Mouse (Mus musculus): ENCODE measurements at regions not wholly inside any gene's neighbourhood (a gene's known extent, or its start where the extent isn't known, plus 50 kb on each side); places are given as distances from the start of the nearest gene placed in this dataset.

DNA sequence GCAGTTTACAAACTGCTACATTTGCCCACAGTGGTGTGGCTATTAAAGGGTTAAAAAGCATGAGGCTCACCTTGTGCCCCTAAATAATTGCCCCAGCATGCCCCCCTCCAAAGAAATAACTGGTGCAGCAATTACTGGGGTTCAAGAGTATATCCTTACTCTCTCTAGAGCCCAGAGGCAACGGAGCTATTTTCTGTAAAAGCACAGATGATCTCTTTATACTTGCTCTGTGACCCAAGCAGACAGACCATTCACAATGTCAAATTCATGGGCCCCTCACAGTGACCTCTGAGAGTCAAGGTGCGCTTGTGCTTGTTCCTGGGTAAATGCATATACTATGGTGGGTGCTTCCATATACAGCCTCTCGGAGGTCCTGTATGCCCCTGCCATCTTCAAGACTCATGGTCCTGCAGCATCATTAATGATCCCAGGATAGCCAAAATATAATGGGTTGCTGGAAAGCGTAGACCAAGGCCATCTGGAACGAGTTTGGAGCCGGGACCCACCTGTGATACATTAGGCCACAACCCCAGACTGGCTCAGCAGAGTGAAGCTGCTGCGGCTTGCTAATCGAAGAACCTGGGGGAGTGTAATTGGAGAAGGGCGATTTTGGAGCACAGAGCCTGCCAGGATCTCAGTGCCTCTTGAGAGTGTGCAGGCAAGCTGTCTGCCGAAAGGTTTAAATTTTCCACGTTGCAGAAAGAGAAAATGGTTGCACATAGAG is 71.4 kb downstream of the Gm12728 start:
- Histone ChIP-seq H3K4me3 (ENCODE audit: insufficient read depth in 1 of 2, low read depth in 2 of 2, low read length in 2 of 2) (no peak overlapping the region), H3K9me3 (ENCODE audit: control insufficient read depth, low read length) (no peaks in the 10 kb centered on the region), H3K9ac (replicated peaks) (no peak overlapping the region), H3K27ac (no peak overlapping the region), H3K4me1 (replicated peaks; ENCODE audit: control insufficient read depth in 2 of 2, insufficient read depth in 2 of 2, low read length in 1 of 2) (0 out of 4 replicates have a peak, but pooled peaks cover 0 to 2% of the 10 kb centered on the region in 2 experiments), H3K4me2 (ENCODE audit: low read depth) (no peak overlapping the region), H3K36me3 (replicated peaks; ENCODE audit: control insufficient read depth, insufficient read depth, low read depth) (no peaks in the 10 kb centered on the region), H3K27me3 (ENCODE audit: control insufficient read depth, insufficient read depth, low read length) (no peaks in the 10 kb centered on the region)
- WGBS (ENCODE audit: insufficient replicate concordance): 58% methylated on average over 11 of the region's 11 CpGs
- DNase-seq (ENCODE audit: low read depth in 3 of 3, low spot score in 3 of 3) (no peak), ATAC-seq (ENCODE audit: insufficient read depth) (no peak)
- no peak for TF ChIP-seq CTCF (IDR thresholded peaks at IDR 0.05; ENCODE audit: low read depth)
- no peak for TF ChIP-seq EP300 (IDR thresholded peaks at IDR 0.05; ENCODE audit: low read depth)

GRCm38 (mm10) chr4:105861654-105862037 is 72.0 kb downstream of the Gm12728 start:
- no peak overlapping the region for H3K4me2 ChIP-seq (ENCODE audit: low read depth)
- H3K36me3 ChIP-seq (replicated peaks; ENCODE audit: control insufficient read depth, insufficient read depth, low read depth): no peaks in the 10 kb centered on the region
- no peak for TF ChIP-seq CTCF (IDR thresholded peaks at IDR 0.05; ENCODE audit: low read depth)
- TF ChIP-seq EP300 (IDR thresholded peaks at IDR 0.05; ENCODE audit: low read depth): no peak
- no peak overlapping the region for H3K4me3 ChIP-seq (ENCODE audit: insufficient read depth in 1 of 2, low read depth in 2 of 2, low read length in 2 of 2)
- no peaks in the 10 kb centered on the region for H3K9me3 ChIP-seq (ENCODE audit: control insufficient read depth, low read length)
- H3K27ac ChIP-seq: no peak overlapping the region
- 0 out of 4 replicates have a peak, but pooled peaks cover 0 to 2% of the 10 kb centered on the region in 2 experiments for H3K4me1 ChIP-seq (replicated peaks; ENCODE audit: control insufficient read depth in 2 of 2, insufficient read depth in 2 of 2, low read length in 1 of 2)
- no peak for ATAC-seq (ENCODE audit: insufficient read depth)
- no peaks in the 10 kb centered on the region for H3K27me3 ChIP-seq (ENCODE audit: control insufficient read depth, insufficient read depth, low read length)
- no peak for DNase-seq (ENCODE audit: low read depth in 3 of 3, low spot score in 3 of 3)
- no peak overlapping the region for H3K9ac ChIP-seq (replicated peaks)

DNA sequence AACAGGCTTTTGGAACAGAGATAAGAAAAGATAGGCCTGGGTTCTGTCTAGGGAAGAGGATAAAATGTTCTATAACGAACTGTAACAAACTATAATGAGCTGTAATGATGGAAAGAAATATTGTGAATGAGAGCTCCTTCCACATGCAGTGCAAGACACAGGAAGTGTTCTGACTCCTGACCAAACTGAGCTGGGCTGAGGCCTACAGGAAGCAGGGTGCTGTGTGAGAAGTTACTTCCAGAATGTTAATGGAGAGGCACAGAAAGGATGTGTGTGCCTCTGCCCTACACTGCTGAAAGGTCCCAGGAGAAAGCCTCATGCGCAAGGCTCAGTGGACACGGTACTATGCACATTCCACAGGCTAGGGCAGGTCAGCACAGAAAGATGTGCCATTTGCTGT is 80.8 kb downstream of the Gm12728 start:
- ATAC-seq (ENCODE audit: insufficient read depth): no peak
- Histone ChIP-seq H3K4me1 (replicated peaks; ENCODE audit: control insufficient read depth in 2 of 2, insufficient read depth in 2 of 2, low read length in 1 of 2) (no peaks in the 10 kb centered on the region), H3K27ac (no peak overlapping the region), H3K27me3 (ENCODE audit: control insufficient read depth, insufficient read depth, low read length) (no peaks in the 10 kb centered on the region), H3K4me3 (ENCODE audit: insufficient read depth in 1 of 2, low read depth in 2 of 2, low read length in 2 of 2) (no peak overlapping the region), H3K9me3 (ENCODE audit: control insufficient read depth, low read length) (no peaks in the 10 kb centered on the region), H3K9ac (replicated peaks) (no peak overlapping the region), H3K4me2 (ENCODE audit: low read depth) (no peak overlapping the region), H3K36me3 (replicated peaks; ENCODE audit: control insufficient read depth, insufficient read depth, low read depth) (no peaks in the 10 kb centered on the region)
- no peak for TF ChIP-seq CTCF (IDR thresholded peaks at IDR 0.05; ENCODE audit: low read depth)
- TF ChIP-seq EP300 (IDR thresholded peaks at IDR 0.05; ENCODE audit: low read depth): no peak
- WGBS (ENCODE audit: insufficient replicate concordance): 55% methylated on average over 3 of the region's 3 CpGs
- DNase-seq (ENCODE audit: low read depth in 3 of 3, low spot score in 3 of 3): no peak

GRCm38 (mm10) chr4:105877246-105877645 is 87.6 kb downstream of the Gm12728 start:
- ATAC-seq (ENCODE audit: insufficient read depth): no peak
- WGBS (ENCODE audit: insufficient replicate concordance): 48% methylated on average over 5 of the region's 5 CpGs
- no peak for TF ChIP-seq CTCF (IDR thresholded peaks at IDR 0.05; ENCODE audit: low read depth)
- no peak for TF ChIP-seq EP300 (IDR thresholded peaks at IDR 0.05; ENCODE audit: low read depth)

DNA sequence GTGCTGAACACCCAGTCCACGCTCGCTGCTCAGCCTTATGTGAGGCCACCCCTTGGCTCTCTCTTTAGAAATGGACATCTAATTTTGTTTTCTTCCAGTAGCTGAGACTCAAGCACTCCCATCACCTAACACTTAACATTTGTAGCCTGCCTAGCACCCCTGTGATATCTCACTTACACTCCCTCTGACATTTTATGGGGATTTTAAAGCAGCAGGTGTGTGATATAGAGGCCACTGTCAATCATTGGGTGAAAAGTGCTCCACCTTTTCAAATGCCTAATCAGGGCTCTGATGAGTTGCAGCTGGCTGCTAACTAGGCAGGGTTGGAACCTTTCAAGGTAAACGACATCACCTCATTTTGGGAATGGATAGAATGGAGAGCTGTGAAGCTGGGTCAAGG is 90.2 kb downstream of the Gm12728 start:
- Histone ChIP-seq H3K36me3 (replicated peaks; ENCODE audit: control insufficient read depth, insufficient read depth, low read depth) (no peaks in the 10 kb centered on the region), H3K9me3 (ENCODE audit: control insufficient read depth, low read length) (no peaks in the 10 kb centered on the region), H3K27ac (no peak overlapping the region), H3K4me2 (ENCODE audit: low read depth) (no peak overlapping the region), H3K4me1 (replicated peaks; ENCODE audit: control insufficient read depth in 2 of 2, insufficient read depth in 2 of 2, low read length in 1 of 2) (no peaks in the 10 kb centered on the region), H3K4me3 (ENCODE audit: insufficient read depth in 1 of 2, low read depth in 2 of 2, low read length in 2 of 2) (no peak overlapping the region), H3K9ac (replicated peaks) (no peak overlapping the region), H3K27me3 (ENCODE audit: control insufficient read depth, insufficient read depth, low read length) (no peaks in the 10 kb centered on the region)
- TF ChIP-seq EP300 (IDR thresholded peaks at IDR 0.05; ENCODE audit: low read depth) (no peak), CTCF (IDR thresholded peaks at IDR 0.05; ENCODE audit: low read depth) (no peak)
- WGBS (ENCODE audit: insufficient replicate concordance): 62% methylated on average over 3 of the region's 3 CpGs
- no peak for DNase-seq (ENCODE audit: low read depth in 3 of 3, low spot score in 3 of 3)
- no peak for ATAC-seq (ENCODE audit: insufficient read depth)

More at GRCm38 (mm10) chr4:105877246-105877645, 87.6 kb downstream of the Gm12728 start:
- H3K4me2 ChIP-seq (ENCODE audit: low read depth): no peak overlapping the region
- H3K27ac ChIP-seq: no peak overlapping the region
- H3K36me3 ChIP-seq (replicated peaks; ENCODE audit: control insufficient read depth, insufficient read depth, low read depth): no peaks in the 10 kb centered on the region
- no peak overlapping the region for H3K4me3 ChIP-seq (ENCODE audit: insufficient read depth in 1 of 2, low read depth in 2 of 2, low read length in 2 of 2)
- H3K4me1 ChIP-seq (replicated peaks; ENCODE audit: control insufficient read depth in 2 of 2, insufficient read depth in 2 of 2, low read length in 1 of 2): no peaks in the 10 kb centered on the region
- no peaks in the 10 kb centered on the region for H3K27me3 ChIP-seq (ENCODE audit: control insufficient read depth, insufficient read depth, low read length)
- no peak for DNase-seq (ENCODE audit: low read depth in 3 of 3, low spot score in 3 of 3)
- no peak overlapping the region for H3K9ac ChIP-seq (replicated peaks)
- no peaks in the 10 kb centered on the region for H3K9me3 ChIP-seq (ENCODE audit: control insufficient read depth, low read length)

All from liver, embryonic 14.5 days (tissue).